In genomic region chr10:128612433-128613153, GRCm38 (mm10) we compare ENCODE assay signal across 8 mouse cellular contexts. TPM values are rescaled to one million over a fixed set of nuclear protein-coding genes. Genes with fewer than 3 reads are reported as not detected.
A peak's percentile ranks its signal among the peaks of the same experiment; 100 is the strongest.
DNase-seq lines count a peak whose midpoint lies in the region; ATAC-seq and TF ChIP-seq lines count a peak whose summit lies in the region.

No protein-coding gene starts in this region.

- no peaks in the 10 kb centered on the region for H3K36me3 ChIP-seq in E14TG2a.4 (ENCODE audit: insufficient read depth, low read length)
- H3K36me3 ChIP-seq in forebrain, embryonic 11.5 days (ENCODE audit: control insufficient read depth, insufficient read depth, low read length), result no peaks in the 10 kb centered on the region
- no peaks in the 10 kb centered on the region for H3K36me3 ChIP-seq in liver, embryonic 16.5 days (ENCODE audit: control insufficient read depth, insufficient read depth)
- H3K36me3 ChIP-seq in neural tube, embryonic 13.5 days, result no peaks in the 10 kb centered on the region

- no peak overlapping the region for H3K4me3 ChIP-seq in E14TG2a.4 (replicated peaks; ENCODE audit: low read length)
- H3K4me3 ChIP-seq in forebrain, embryonic 11.5 days (ENCODE audit: low read depth, low read length), result no peak overlapping the region
- H3K4me3 ChIP-seq in liver, embryonic 16.5 days (ENCODE audit: low read depth, low read length), result no peak overlapping the region
- no peak overlapping the region for H3K4me3 ChIP-seq in neural tube, embryonic 13.5 days

- H3K27ac ChIP-seq in forebrain, embryonic 11.5 days (ENCODE audit: low read depth, low read length), result no peak overlapping the region
- no peak overlapping the region for H3K27ac ChIP-seq in liver, embryonic 16.5 days (ENCODE audit: low read length)
- no peak overlapping the region for H3K27ac ChIP-seq in neural tube, embryonic 13.5 days (replicated peaks)

- DNase-seq in c-Kit-positive CD71-negative TER-119-negative erythroid progenitor cells, embryonic 14.5 days (ENCODE audit: low read depth), result peak; percentile 90
- DNase-seq in forebrain, embryonic 11.5 days (ENCODE audit: low spot score), result peak; percentile 87
- peak; percentile 82 to 84 for DNase-seq in heart, postnatal 14 days
- peak; percentile 85 to 87 for DNase-seq in kidney, postnatal 4 days
- DNase-seq in telencephalon, adult 2 months (ENCODE audit: low read depth, low spot score), result peak; percentile 54

- no peaks in the 10 kb centered on the region for H3K9me3 ChIP-seq in E14TG2a.4 (ENCODE audit: low read length)
- H3K9me3 ChIP-seq in forebrain, embryonic 11.5 days (ENCODE audit: control insufficient read depth, low read length), result no peaks in the 10 kb centered on the region
- H3K9me3 ChIP-seq in liver, embryonic 16.5 days (replicated peaks; ENCODE audit: control insufficient read depth, low read length), result no peaks in the 10 kb centered on the region
- H3K9me3 ChIP-seq in neural tube, embryonic 13.5 days, result no peaks in the 10 kb centered on the region

- TF ChIP-seq CTCF in E14TG2a.4 (conservative IDR thresholded peaks at IDR 0.05; ENCODE audit: low read length), result peak; percentile 92

- H3K4me2 ChIP-seq in forebrain, embryonic 11.5 days (ENCODE audit: low read depth, low read length, severe bottlenecking), result no peak overlapping the region
- peak overlapping the region; percentile 39; the same call in 1 of the 2 replicates for H3K4me2 ChIP-seq in liver, embryonic 16.5 days (ENCODE audit: low read depth, low read length)
- peak overlapping the region; percentile 28 for H3K4me2 ChIP-seq in neural tube, embryonic 13.5 days

- intact Hi-C loops in heart, postnatal 14 days (cut with DNase I), result loop anchor here (5.0 kb wide), 2 partner anchors 45 to 65 kb away; partner anchors contain the start of genes Pa2g4, Rpl41 and Zc3h10

- peaks cover 2% of the 10 kb centered on the region; the same call in 1 of the 2 replicates for H3K4me1 ChIP-seq in E14TG2a.4 (replicated peaks; ENCODE audit: low read depth, low read length)
- H3K4me1 ChIP-seq in forebrain, embryonic 11.5 days (replicated peaks; ENCODE audit: control insufficient read depth, insufficient read depth, low read length), result no peaks in the 10 kb centered on the region
- peaks cover 3% of the 10 kb centered on the region for H3K4me1 ChIP-seq in liver, embryonic 16.5 days (ENCODE audit: control insufficient read depth, low read depth, low read length)
- H3K4me1 ChIP-seq in neural tube, embryonic 13.5 days (replicated peaks), result no peaks in the 10 kb centered on the region

- WGBS in forebrain, embryonic 11.5 days, result 17% methylated on average over 16 of the region's 16 CpGs
- WGBS in liver, embryonic 16.5 days (ENCODE audit: insufficient replicate concordance), result 11% methylated on average over 16 of the region's 16 CpGs
- WGBS in neural tube, embryonic 13.5 days, result 14% methylated on average over 16 of the region's 16 CpGs

- peaks cover 8% of the 10 kb centered on the region for H3K27me3 ChIP-seq in E14TG2a.4 (ENCODE audit: insufficient read depth, low read length)
- H3K27me3 ChIP-seq in forebrain, embryonic 11.5 days (ENCODE audit: control insufficient read depth, insufficient read depth, low read length), result no peaks in the 10 kb centered on the region
- no peaks in the 10 kb centered on the region; the same call in 1 of the 2 replicates for H3K27me3 ChIP-seq in liver, embryonic 16.5 days (ENCODE audit: control insufficient read depth, insufficient read depth, low read depth, low read length)
- no peaks in the 10 kb centered on the region for H3K27me3 ChIP-seq in neural tube, embryonic 13.5 days

- peak; percentile 60 for ATAC-seq in forebrain, embryonic 11.5 days (replicated peaks; ENCODE audit: low FRiP score)
- peak; percentile 61 for ATAC-seq in liver, embryonic 16.5 days (ENCODE audit: low read depth)
- peak; percentile 63; the same call in 1 of the 2 replicates for ATAC-seq in neural tube, embryonic 13.5 days (ENCODE audit: low read depth)

- no peak overlapping the region for H3K9ac ChIP-seq in forebrain, embryonic 11.5 days (ENCODE audit: low read length)
- H3K9ac ChIP-seq in liver, embryonic 16.5 days (ENCODE audit: low read depth, low read length), result no peak overlapping the region
- H3K9ac ChIP-seq in neural tube, embryonic 13.5 days, result peak overlapping the region; percentile 28; the same call in 1 of the 2 replicates

RNA-seq across cellular contexts. Expression of gene Rps26, which starts 14.0 kb away (rescaled TPM):
- polyA plus RNA-seq in forebrain, embryonic 11.5 days (2014; fragmentation: Nextera tagmentation; extraction: Ambion mirVana), result 576 and 629 TPM in 2 replicates
- total RNA-seq in heart, postnatal 14 days (2021), result 100 to 1,000 TPM; 264 to 297 TPM
- 301 and 353 TPM in 2 replicates for polyA plus RNA-seq in liver, embryonic 16.5 days (2015; fragmentation: Nextera tagmentation; extraction: Ambion mirVana)
- 407 and 470 TPM in 2 replicates for polyA plus RNA-seq in neural tube, embryonic 13.5 days (2015; fragmentation: Nextera tagmentation; extraction: Ambion mirVana)

RNA-seq across cellular contexts. Expression of gene Erbb3, which starts 23.1 kb away (rescaled TPM):
- polyA plus RNA-seq in forebrain, embryonic 11.5 days (2014; fragmentation: Nextera tagmentation; extraction: Ambion mirVana), result 1.2 TPM in 2 replicates
- 1 to 10 TPM; 6.8 to 7.8 TPM for total RNA-seq in heart, postnatal 14 days (2021)
- polyA plus RNA-seq in liver, embryonic 16.5 days (2015; fragmentation: Nextera tagmentation; extraction: Ambion mirVana), result 4.2 and 5.2 TPM in 2 replicates
- 9.5 and 9.9 TPM in 2 replicates for polyA plus RNA-seq in neural tube, embryonic 13.5 days (2015; fragmentation: Nextera tagmentation; extraction: Ambion mirVana)

RNA-seq across cellular contexts. Expression of gene Ikzf4, which starts 33.2 kb away (rescaled TPM):
- polyA plus RNA-seq in forebrain, embryonic 11.5 days (2014; fragmentation: Nextera tagmentation; extraction: Ambion mirVana), result 4.1 and 5.8 TPM in 2 replicates
- total RNA-seq in heart, postnatal 14 days (2021), result 1 to 10 TPM; 1.3 to 1.5 TPM
- 0.08 and 0.15 TPM in 2 replicates for polyA plus RNA-seq in liver, embryonic 16.5 days (2015; fragmentation: Nextera tagmentation; extraction: Ambion mirVana)
- 12.1 and 13.2 TPM in 2 replicates for polyA plus RNA-seq in neural tube, embryonic 13.5 days (2015; fragmentation: Nextera tagmentation; extraction: Ambion mirVana)

RNA-seq across cellular contexts. Expression of gene Pa2g4, which starts 46.8 kb away (rescaled TPM):
- 249 and 269 TPM in 2 replicates for polyA plus RNA-seq in forebrain, embryonic 11.5 days (2014; fragmentation: Nextera tagmentation; extraction: Ambion mirVana)
- 10 to 100 TPM; 48.4 to 51.6 TPM for total RNA-seq in heart, postnatal 14 days (2021)
- polyA plus RNA-seq in liver, embryonic 16.5 days (2015; fragmentation: Nextera tagmentation; extraction: Ambion mirVana), result 96.2 and 103 TPM in 2 replicates
- 124 and 136 TPM in 2 replicates for polyA plus RNA-seq in neural tube, embryonic 13.5 days (2015; fragmentation: Nextera tagmentation; extraction: Ambion mirVana)
